Mouse (Mus musculus) forebrain, postnatal 0 days (tissue): ENCODE measurements around the gene Sult2a7. TPM values are rescaled to one million over a fixed set of nuclear protein-coding genes. Genes with fewer than 3 reads are reported as not detected.

ENCODE experiments used
- ATAC-seq: fragments of 200-750 bp; cut with Nextera tagmentation; 2 replicates; pipeline ENCODE4 v1.8.0; 2017; ENCODE audit warnings: mild to moderate bottlenecking, moderate library complexity
- DNase-seq: peaks from one replicate; pipeline ENCODE4 v3.0.0-alpha.2; 2015
- H3K27ac ChIP-seq: fragments of 300-500 bp; sonication (generic); 2 replicates; pipeline ENCODE4 v1.5.1; 2014; ENCODE audit warnings: low read depth, mild to moderate bottlenecking, antibody characterized with exemption, low read length, moderate library complexity, mixed read lengths
- H3K27me3 ChIP-seq: fragments of 300-500 bp; sonication (generic); 2 replicates; pipeline ENCODE4 v1.6.1; 2014; ENCODE audit warnings: mild to moderate bottlenecking, low read length, mixed read lengths; ENCODE audit not compliant: insufficient read depth
- H3K36me3 ChIP-seq: fragments of 300-500 bp; sonication (generic); 2 replicates; pipeline ENCODE4 v1.6.1; 2014; ENCODE audit warnings: mild to moderate bottlenecking, moderate library complexity; ENCODE audit not compliant: insufficient read depth
- H3K4me1 ChIP-seq: fragments of 300-500 bp; sonication (generic); 2 replicates; pipeline ENCODE4 v1.6.1; 2014; ENCODE audit warnings: antibody characterized with exemption; ENCODE audit not compliant: insufficient read depth
- H3K4me2 ChIP-seq: fragments of 300-500 bp; sonication (generic); 2 replicates; pipeline ENCODE4 v1.6.1; 2014; ENCODE audit warnings: low read depth, mild to moderate bottlenecking, moderate library complexity
- H3K4me3 ChIP-seq: fragments of 300-500 bp; sonication (generic); 2 replicates; pipeline ENCODE4 v1.5.1; 2014; ENCODE audit warnings: low read depth, low read length, mixed read lengths
- H3K9ac ChIP-seq: fragments of 300-500 bp; sonication (generic); 2 replicates; pipeline ENCODE4 v1.6.1; 2014; ENCODE audit warnings: mild to moderate bottlenecking
- H3K9me3 ChIP-seq: fragments of 300-500 bp; sonication (generic); 2 replicates; pipeline ENCODE4 v1.6.1; 2016; ENCODE audit warnings: low read length
- CTCF ChIP-seq: sonication (generic); IDR thresholded peaks from 2 replicates; pipeline ENCODE4 v1.5.1; 2016; ENCODE audit warnings: antibody characterized with exemption, control low read depth, low read depth
- WGBS: fragments of 180-500 bp; shearing (Covaris S2); extraction: QIAGEN DNeasy Blood & Tissue Kit; methylation state at CpG from one replicate; pipeline ENCODE4 v1.1.7; 2014; 5-methylcytosine and 5-hydroxymethylcytosine counted together
- polyA plus RNA-seq: library from polyadenylated mRNA; unstranded; fragments of >200 nt; fragmentation: Nextera tagmentation; extraction: Ambion mirVana; gene quantifications from 2 replicates; pipeline ENCODE4 v1.2.1, GENCODE M21; 2015
- total RNA-seq: library from RNA; depleted of rRNA; stranded (reverse); fragments of >200 nt; gene quantifications from 2 replicates; pipeline ENCODE4 v1.2.3, GENCODE M21; 2014; rRNA removed

Gene Sult2a7
- total and polyA plus RNA-seq, 2 experiments from 2014 or later: not detected

GRCm38 (mm10) chr7:14438484-14438883 lies 55.5 kb downstream of the Sult2a7 start:
- H3K9ac ChIP-seq: no peak overlapping the region
- WGBS: 74% methylated on average over 1 of the region's 1 CpGs
- H3K27ac ChIP-seq: no peak overlapping the region
- no peak overlapping the region for H3K4me3 ChIP-seq
- no peak overlapping the region for H3K4me2 ChIP-seq
- H3K36me3 ChIP-seq: no peaks in the 10 kb centered on the region
- ATAC-seq: no peak
- TF ChIP-seq CTCF: no peak
- no peaks in the 10 kb centered on the region for H3K4me1 ChIP-seq
- no peaks in the 10 kb centered on the region for H3K27me3 ChIP-seq
- H3K9me3 ChIP-seq: 0 out of 2 replicates have a peak, but pooled peaks cover 5% of the 10 kb centered on the region
- no peak for DNase-seq

DNA sequence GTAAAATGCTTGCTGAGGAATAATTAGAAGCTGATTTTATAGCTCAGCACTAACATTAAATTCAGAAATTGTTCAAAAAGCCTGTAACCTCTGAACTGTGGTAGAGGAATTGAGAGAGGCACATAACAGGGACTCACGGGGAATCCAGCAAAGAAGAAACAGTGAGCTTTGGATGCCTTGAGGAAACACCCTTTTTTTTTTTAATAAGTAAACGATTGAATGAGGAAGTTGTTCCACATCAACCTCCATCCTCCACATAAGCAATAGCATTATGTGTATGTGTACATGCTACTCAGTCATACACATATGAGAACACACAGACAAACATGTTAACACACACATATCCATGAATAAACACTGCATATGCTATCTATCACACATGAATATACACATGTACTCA lies 56.0 kb downstream of the Sult2a7 start:
- no peaks in the 10 kb centered on the region for H3K4me1 ChIP-seq
- H3K4me2 ChIP-seq: no peak overlapping the region
- H3K9ac ChIP-seq: no peak overlapping the region
- H3K27me3 ChIP-seq: no peaks in the 10 kb centered on the region
- H3K9me3 ChIP-seq: 0 out of 2 replicates have a peak, but pooled peaks cover 5% of the 10 kb centered on the region
- H3K27ac ChIP-seq: no peak overlapping the region
- DNase-seq (no peak), ATAC-seq (no peak)
- no peak for TF ChIP-seq CTCF
- H3K36me3 ChIP-seq: no peaks in the 10 kb centered on the region
- WGBS: 87% methylated on average over 2 of the region's 2 CpGs
- H3K4me3 ChIP-seq: no peak overlapping the region

Other genes starting within 250 kb of the Sult2a7 start
- gene Sult2a6, start 239.4 kb downstream of the Sult2a7 start, total RNA-seq: not detected in 2 replicates
- not detected in 2 replicates for gene Sult2a6, start 239.4 kb downstream of the Sult2a7 start, polyA plus RNA-seq
- gene Obox8, start 160.7 kb downstream of the Sult2a7 start, total RNA-seq: not detected in 2 replicates
- gene Obox8, start 160.7 kb downstream of the Sult2a7 start, polyA plus RNA-seq: not detected in 2 replicates
- gene Sult2a8, start 47.5 kb downstream of the Sult2a7 start, total RNA-seq: not detected in 2 replicates
- not detected in 2 replicates for gene Sult2a8, start 47.5 kb downstream of the Sult2a7 start, polyA plus RNA-seq
- 0.08 and 0.19 TPM in 2 replicates for gene Vmn1r90, start 69.3 kb upstream of the Sult2a7 start, total RNA-seq
- gene Vmn1r90, start 69.3 kb upstream of the Sult2a7 start, polyA plus RNA-seq: 0.03 and 0.04 TPM in 2 replicates
- gene Obox7, start 165.3 kb upstream of the Sult2a7 start, total RNA-seq: not detected in 2 replicates
- not detected in 2 replicates for gene Obox7, start 165.3 kb upstream of the Sult2a7 start, polyA plus RNA-seq